Comparison of ENCODE assay signal across 28 mouse cellular contexts in genomic region chr6:147062694-147063093, GRCm38 (mm10). TPM values are rescaled to one million over a fixed set of nuclear protein-coding genes. Genes with fewer than 3 reads are reported as not detected.
DNase-seq lines count a peak whose midpoint lies in the region; ATAC-seq lines count a peak whose summit lies in the region.
"Had no signal": no experiment of that assay in that cellular context is flagged by ENCODE, and none has a peak within 500 bp of the region (broad histone marks: within the 10 kb centered on the region; RNA-seq: fewer than 3 reads in every experiment).

No protein-coding gene starts in this region.

- H3K4me1 ChIP-seq in forebrain, embryonic 11.5 days (replicated peaks; ENCODE audit: control insufficient read depth, insufficient read depth, low read length) = no peaks in the 10 kb centered on the region
- no peaks in the 10 kb centered on the region; the same call in 1 of the 2 replicates for H3K4me1 ChIP-seq in forebrain, embryonic 12.5 days
- no peaks in the 10 kb centered on the region for H3K4me1 ChIP-seq in heart, embryonic 10.5 days
- peaks cover 19% of the 10 kb centered on the region for H3K4me1 ChIP-seq in neural tube, embryonic 13.5 days (replicated peaks)
- H3K4me1 ChIP-seq: hindbrain, embryonic 10.5 days; liver, embryonic 13.5 days had no signal

- no peaks in the 10 kb centered on the region for H3K9me3 ChIP-seq in forebrain, embryonic 11.5 days (ENCODE audit: control insufficient read depth, low read length)
- H3K9me3 ChIP-seq in forebrain, embryonic 12.5 days = no peaks in the 10 kb centered on the region
- H3K9me3 ChIP-seq in heart, embryonic 10.5 days = no peaks in the 10 kb centered on the region
- no peaks in the 10 kb centered on the region for H3K9me3 ChIP-seq in neural tube, embryonic 13.5 days
- H3K9me3 ChIP-seq: embryonic facial prominence, embryonic 13.5 days; G1E; hindbrain, embryonic 10.5 days; hindbrain, embryonic 15.5 days; liver, embryonic 13.5 days; neural tube, embryonic 12.5 days had no signal

- no peaks in the 10 kb centered on the region for H3K27me3 ChIP-seq in forebrain, embryonic 11.5 days (ENCODE audit: control insufficient read depth, insufficient read depth, low read length)
- H3K27me3 ChIP-seq in forebrain, embryonic 12.5 days = no peaks in the 10 kb centered on the region
- H3K27me3 ChIP-seq in heart, embryonic 10.5 days (ENCODE audit: insufficient read depth, poor library complexity, severe bottlenecking) = no peaks in the 10 kb centered on the region
- H3K27me3 ChIP-seq in neural tube, embryonic 13.5 days = no peaks in the 10 kb centered on the region
- H3K27me3 ChIP-seq: embryonic facial prominence, embryonic 13.5 days; hindbrain, embryonic 15.5 days; liver, embryonic 13.5 days; neural tube, embryonic 12.5 days; Patski had no signal

- WGBS in forebrain, embryonic 11.5 days = 88% methylated on average over 7 of the region's 7 CpGs
- WGBS in forebrain, embryonic 12.5 days = 85% methylated on average over 7 of the region's 7 CpGs
- WGBS in heart, embryonic 10.5 days = 90% methylated on average over 7 of the region's 7 CpGs
- WGBS in neural tube, embryonic 13.5 days = 89% methylated on average over 7 of the region's 7 CpGs

- DNase-seq in forebrain, embryonic 11.5 days (ENCODE audit: low spot score) = peak; percentile 16
- peak; percentile 55 for DNase-seq in heart, adult 11 months
- no peak for DNase-seq in heart, embryonic 10.5 days (ENCODE audit: low spot score)
- no peak for DNase-seq in neural tube, embryonic 10.5 days (ENCODE audit: extremely low spot score, low spot score)
- no peak for DNase-seq in ovary, postnatal 36 days (ENCODE audit: low spot score)
- DNase-seq: adrenal gland, postnatal 10 days; cerebellum, adult 8-10 months; cerebellum, postnatal 25 days; heart, postnatal 14 days; kidney, adult 2 months; kidney, postnatal 36 days; liver, embryonic 13.5 days; lung, embryonic 14.5 days; lung, postnatal 36 days; thymus, postnatal 4 days had no signal

- no peak overlapping the region for H3K9ac ChIP-seq in forebrain, embryonic 11.5 days (ENCODE audit: low read length)
- no peak overlapping the region for H3K9ac ChIP-seq in forebrain, embryonic 12.5 days
- no peak overlapping the region for H3K9ac ChIP-seq in neural tube, embryonic 13.5 days
- H3K9ac ChIP-seq: embryonic facial prominence, embryonic 13.5 days; hindbrain, embryonic 15.5 days; liver, embryonic 13.5 days; lung, embryonic 14.5 days; neural tube, embryonic 12.5 days had no signal

- peaks cover 5% of the 10 kb centered on the region; the same call in 1 of the 2 replicates for H3K36me3 ChIP-seq in forebrain, embryonic 11.5 days (ENCODE audit: control insufficient read depth, insufficient read depth, low read length)
- peaks cover 56% of the 10 kb centered on the region for H3K36me3 ChIP-seq in forebrain, embryonic 12.5 days (replicated peaks)
- peaks cover 82% of the 10 kb centered on the region for H3K36me3 ChIP-seq in heart, embryonic 10.5 days
- H3K36me3 ChIP-seq in neural tube, embryonic 13.5 days = peaks cover 58% of the 10 kb centered on the region

- no peak overlapping the region for H3K27ac ChIP-seq in forebrain, embryonic 11.5 days (ENCODE audit: low read depth, low read length)
- H3K27ac ChIP-seq in forebrain, embryonic 12.5 days = no peak overlapping the region
- H3K27ac ChIP-seq in heart, embryonic 10.5 days = no peak overlapping the region
- H3K27ac ChIP-seq in neural tube, embryonic 13.5 days (replicated peaks) = no peak overlapping the region
- H3K27ac ChIP-seq: embryonic facial prominence, embryonic 13.5 days; hindbrain, embryonic 10.5 days; hindbrain, embryonic 15.5 days; layer of hippocampus, adult 2 months; left cerebral cortex, adult 2 months; liver, embryonic 13.5 days; neural tube, embryonic 12.5 days had no signal

- no peak for ATAC-seq in forebrain, embryonic 11.5 days (replicated peaks; ENCODE audit: low FRiP score)
- ATAC-seq in forebrain, embryonic 12.5 days (ENCODE audit: low FRiP score) = no peak
- ATAC-seq in neural tube, embryonic 13.5 days (ENCODE audit: low read depth) = no peak
- ATAC-seq: inflammation-experienced regulatory T-cells, adult 6 months; midbrain, embryonic 16.5 days; Patski had no signal

- no peak overlapping the region for H3K4me2 ChIP-seq in forebrain, embryonic 11.5 days (ENCODE audit: low read depth, low read length, severe bottlenecking)
- no peak overlapping the region for H3K4me2 ChIP-seq in forebrain, embryonic 12.5 days
- H3K4me2 ChIP-seq in neural tube, embryonic 13.5 days = 0 out of 2 replicates have a peak overlapping the region, but pooled peaks have one; percentile 30
- H3K4me2 ChIP-seq: embryonic facial prominence, embryonic 13.5 days; hindbrain, embryonic 15.5 days; liver, embryonic 13.5 days; lung, embryonic 14.5 days; midbrain, embryonic 11.5 days; neural tube, embryonic 12.5 days had no signal

- H3K4me3 ChIP-seq in forebrain, embryonic 11.5 days (ENCODE audit: low read depth, low read length) = no peak overlapping the region
- no peak overlapping the region for H3K4me3 ChIP-seq in forebrain, embryonic 12.5 days (replicated peaks)
- H3K4me3 ChIP-seq in heart, embryonic 10.5 days = no peak overlapping the region
- no peak overlapping the region for H3K4me3 ChIP-seq in neural tube, embryonic 13.5 days
- H3K4me3 ChIP-seq: embryonic facial prominence, embryonic 13.5 days; hindbrain, embryonic 10.5 days; hindbrain, embryonic 15.5 days; layer of hippocampus, adult 2 months; left cerebral cortex, adult 2 months; liver, embryonic 13.5 days; neural tube, embryonic 12.5 days had no signal

RNA-seq across cellular contexts. Expression of gene Mrps35, which starts 20.1 kb away (rescaled TPM):
- polyA plus RNA-seq in forebrain, embryonic 11.5 days (2014; fragmentation: Nextera tagmentation; extraction: Ambion mirVana) = 104 and 108 TPM in 2 replicates
- polyA plus RNA-seq in forebrain, embryonic 12.5 days (2016; fragmentation: Nextera tagmentation; extraction: Ambion mirVana) = 89.5 and 94.3 TPM in 2 replicates
- 129 and 136 TPM in 2 replicates for polyA plus RNA-seq in heart, embryonic 10.5 days (2016; fragmentation: Nextera tagmentation; extraction: Ambion mirVana)
- polyA plus RNA-seq in neural tube, embryonic 13.5 days (2015; fragmentation: Nextera tagmentation; extraction: Ambion mirVana) = 73.2 and 80.5 TPM in 2 replicates

RNA-seq across cellular contexts. Expression of gene Mansc4, which starts 24.1 kb away (rescaled TPM):
- 0.72 and 1.1 TPM in 2 replicates for polyA plus RNA-seq in forebrain, embryonic 11.5 days (2014; fragmentation: Nextera tagmentation; extraction: Ambion mirVana)
- 0.41 and 0.68 TPM in 2 replicates for polyA plus RNA-seq in forebrain, embryonic 12.5 days (2016; fragmentation: Nextera tagmentation; extraction: Ambion mirVana)
- 0.59 TPM in 1 of 2 replicates, not detected in the other for polyA plus RNA-seq in heart, embryonic 10.5 days (2016; fragmentation: Nextera tagmentation; extraction: Ambion mirVana)
- 0.26 and 0.40 TPM in 2 replicates for polyA plus RNA-seq in neural tube, embryonic 13.5 days (2015; fragmentation: Nextera tagmentation; extraction: Ambion mirVana)
- polyA plus RNA-seq: G1E; liver, embryonic 13.5 days had no signal

RNA-seq across cellular contexts. Expression of gene Klhl42, which starts 28.5 kb away (rescaled TPM):
- 8.4 and 9.0 TPM in 2 replicates for polyA plus RNA-seq in forebrain, embryonic 11.5 days (2014; fragmentation: Nextera tagmentation; extraction: Ambion mirVana)
- polyA plus RNA-seq in forebrain, embryonic 12.5 days (2016; fragmentation: Nextera tagmentation; extraction: Ambion mirVana) = 6.7 and 7.3 TPM in 2 replicates
- 5.2 and 5.7 TPM in 2 replicates for polyA plus RNA-seq in heart, embryonic 10.5 days (2016; fragmentation: Nextera tagmentation; extraction: Ambion mirVana)
- 5.6 and 7.6 TPM in 2 replicates for polyA plus RNA-seq in neural tube, embryonic 13.5 days (2015; fragmentation: Nextera tagmentation; extraction: Ambion mirVana)

RNA-seq across cellular contexts. Expression of gene Rep15, which starts 30.3 kb away (rescaled TPM):
- polyA plus RNA-seq in forebrain, embryonic 11.5 days (2014; fragmentation: Nextera tagmentation; extraction: Ambion mirVana) = 1.3 and 1.5 TPM in 2 replicates
- 0.62 and 1.1 TPM in 2 replicates for polyA plus RNA-seq in forebrain, embryonic 12.5 days (2016; fragmentation: Nextera tagmentation; extraction: Ambion mirVana)
- polyA plus RNA-seq in heart, embryonic 10.5 days (2016; fragmentation: Nextera tagmentation; extraction: Ambion mirVana) = 1.4 TPM in 2 replicates
- 0.33 and 0.59 TPM in 2 replicates for polyA plus RNA-seq in neural tube, embryonic 13.5 days (2015; fragmentation: Nextera tagmentation; extraction: Ambion mirVana)
- polyA plus RNA-seq: G1E had no signal

Comparison
In these comparisons a context has a peak if more than half of its experiments do, and no peak if none do; other contexts are left out.
1. DNase-seq: peak in forebrain, embryonic 11.5 days (single experiment) and heart, adult 11 months (single experiment); none in heart, embryonic 10.5 days (single experiment), neural tube, embryonic 10.5 days (single experiment) and ovary, postnatal 36 days (single experiment).